Mouse (Mus musculus) lung, embryonic 14.5 days (tissue): ENCODE results near the gene Klf5. TPM values are rescaled to one million over a fixed set of nuclear protein-coding genes. Genes with fewer than 3 reads are reported as not detected.

ENCODE experiments used
- ATAC-seq: fragments of 200-750 bp; cut with Nextera tagmentation; 2 replicates; pipeline ENCODE4 v1.8.0; 2017; ENCODE audit warnings: mild to moderate bottlenecking, moderate TSS enrichment, moderate library complexity; ENCODE audit not compliant: insufficient read depth
- DNase-seq: peaks from one replicate; pipeline ENCODE4 v3.0.0-alpha.2; 2015
- H3K27ac ChIP-seq: fragments of 300-500 bp; sonication (generic); 2 replicates; pipeline ENCODE4 v1.5.1; 2014; ENCODE audit warnings: low read depth, mild to moderate bottlenecking, moderate library complexity
- H3K27me3 ChIP-seq: fragments of 300-500 bp; sonication (generic); 2 replicates; pipeline ENCODE4 v1.6.1; 2014; ENCODE audit warnings: low read length, control low read depth; ENCODE audit not compliant: insufficient read depth
- H3K36me3 ChIP-seq: fragments of 300-500 bp; sonication (generic); 2 replicates; pipeline ENCODE4 v1.6.1; 2014; ENCODE audit warnings: control low read depth; ENCODE audit not compliant: insufficient read depth
- H3K4me1 ChIP-seq: fragments of 300-500 bp; sonication (generic); 2 replicates; pipeline ENCODE4 v1.6.1; 2014; ENCODE audit warnings: antibody characterized with exemption, control low read depth; ENCODE audit not compliant: insufficient read depth
- H3K4me2 ChIP-seq: fragments of 300-500 bp; sonication (generic); 2 replicates; pipeline ENCODE4 v1.6.1; 2014; ENCODE audit warnings: mild to moderate bottlenecking
- H3K4me3 ChIP-seq: fragments of 300-500 bp; sonication (generic); 2 replicates; pipeline ENCODE4 v1.5.1; 2014; ENCODE audit warnings: low read depth, low read length
- H3K9ac ChIP-seq: fragments of 300-500 bp; sonication (generic); 2 replicates; pipeline ENCODE4 v1.6.1; 2014
- H3K9me3 ChIP-seq: fragments of 300-500 bp; sonication (generic); 2 replicates; pipeline ENCODE4 v1.6.1; 2016; ENCODE audit warnings: low read depth, low read length, control low read depth
- CTCF ChIP-seq: IDR thresholded peaks from 2 replicates; pipeline ENCODE4 v1.5.1; 2016; ENCODE audit warnings: antibody characterized with exemption, low read depth
- WGBS: fragments of 180-500 bp; shearing (Covaris S2); extraction: QIAGEN DNeasy Blood & Tissue Kit; methylation state at CpG from one replicate; pipeline ENCODE4 v1.1.7; 2014; 5-methylcytosine and 5-hydroxymethylcytosine counted together
- polyA plus RNA-seq: library from polyadenylated mRNA; unstranded; fragments of >200 nt; fragmentation: Nextera tagmentation; extraction: Ambion mirVana; gene quantifications from 2 replicates; pipeline ENCODE4 v1.2.1, GENCODE M21; 2014

Klf5 gene
- polyA plus RNA-seq, 1 experiment from 2014 or later, result 16.3 TPM

DNA sequence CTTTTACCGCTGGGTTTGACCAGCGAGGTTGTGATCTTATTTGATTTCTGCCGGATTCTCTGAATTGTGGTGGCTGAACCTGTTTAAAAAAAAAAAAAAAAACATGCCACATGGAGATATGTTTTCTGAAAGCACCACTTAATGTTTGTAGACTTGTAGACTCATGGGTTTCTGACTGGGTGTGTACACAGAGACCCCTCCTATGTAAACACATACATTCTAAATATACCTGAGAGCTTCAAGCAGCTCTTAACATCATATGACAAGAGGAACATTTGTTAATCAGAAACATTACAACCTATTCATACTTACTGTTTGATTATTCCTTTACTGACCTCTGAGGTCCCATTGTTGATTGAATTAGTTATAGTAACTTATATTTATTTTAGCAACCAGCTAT, 38.1 kb downstream of the Klf5 start:
- 64% methylated on average over 3 of the region's 3 CpGs for WGBS
- Histone ChIP-seq H3K27me3 (no peaks in the 10 kb centered on the region), H3K4me3 (no peak overlapping the region), H3K4me2 (no peak overlapping the region), H3K27ac (no peak overlapping the region), H3K36me3 (no peaks in the 10 kb centered on the region), H3K4me1 (no peaks in the 10 kb centered on the region), H3K9me3 (no peaks in the 10 kb centered on the region), H3K9ac (no peak overlapping the region)
- ATAC-seq, result peak; percentile 41; the same call in 1 of the 2 replicates
- no peak for TF ChIP-seq CTCF
- no peak for DNase-seq

DNA sequence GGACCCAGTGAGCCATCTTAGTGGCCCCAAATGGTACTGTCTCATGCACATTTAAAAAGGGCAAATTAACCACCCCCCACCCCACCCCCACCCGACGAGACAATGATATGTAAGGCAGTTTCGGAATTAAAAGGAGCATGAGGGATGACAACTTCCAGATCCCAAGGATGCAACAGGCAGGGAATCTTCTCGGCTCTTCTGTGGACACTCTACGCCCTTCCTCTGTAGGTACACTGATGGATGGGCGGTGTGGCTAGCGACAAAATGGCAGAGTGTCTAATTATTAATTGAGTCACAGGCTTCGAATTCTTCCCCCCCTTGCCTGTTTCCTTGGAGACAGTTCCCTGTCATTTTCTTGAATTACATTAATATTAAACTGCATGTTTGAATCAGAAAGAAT, 40.5 kb downstream of the Klf5 start:
- Histone ChIP-seq H3K36me3 (no peaks in the 10 kb centered on the region), H3K9me3 (no peaks in the 10 kb centered on the region), H3K27ac (no peak overlapping the region), H3K4me3 (no peak overlapping the region), H3K9ac (no peak overlapping the region), H3K4me2 (peak overlapping the region; percentile 12; the same call in 1 of the 2 replicates), H3K27me3 (no peaks in the 10 kb centered on the region), H3K4me1 (no peaks in the 10 kb centered on the region)
- no peak for ATAC-seq
- DNase-seq, result no peak
- TF ChIP-seq CTCF, result no peak
- WGBS, result 46% methylated on average over 8 of the region's 8 CpGs

DNA sequence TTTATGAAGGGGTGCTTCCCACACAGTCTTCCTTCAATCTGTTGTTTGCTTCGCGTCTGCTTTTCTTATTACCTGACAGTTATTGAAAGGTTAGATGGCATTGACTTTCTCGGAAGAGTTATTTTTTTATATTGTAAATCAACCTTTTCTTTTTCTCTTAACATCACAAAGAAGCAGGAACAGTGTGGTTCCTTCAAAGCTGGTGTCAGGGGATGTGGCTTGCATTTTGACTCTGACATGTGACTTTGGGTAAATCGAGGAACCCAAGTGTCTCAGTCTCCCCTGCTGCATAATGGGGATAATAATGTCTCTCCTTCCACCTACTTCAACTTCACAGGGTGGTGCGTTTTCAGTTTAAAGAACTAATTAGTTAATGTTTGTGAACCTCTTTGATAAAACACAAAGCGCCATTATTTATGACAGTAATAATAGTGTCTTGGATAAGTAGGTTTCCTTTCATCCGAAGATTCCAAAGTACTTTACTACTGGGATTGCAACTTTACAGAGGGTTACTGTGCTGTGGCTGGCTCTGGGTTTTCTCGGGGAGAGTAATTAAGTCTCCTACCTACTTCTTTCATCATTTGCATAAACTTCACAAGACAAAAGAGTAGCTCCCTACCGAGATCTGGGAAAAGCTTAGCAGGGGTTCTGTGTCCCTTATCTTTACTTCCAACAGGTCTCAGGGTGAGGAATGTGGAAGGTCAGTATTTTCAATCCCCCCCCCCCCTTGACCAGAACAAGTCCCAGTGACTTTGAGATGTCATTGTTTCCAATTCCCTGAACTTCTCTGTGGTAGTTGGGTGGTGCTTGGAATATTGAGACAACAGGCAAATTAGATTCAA, 41.4 kb downstream of the Klf5 start:
- TF ChIP-seq CTCF, result no peak
- peak overlapping the region; percentile 5; the same call in 1 of the 2 replicates for H3K4me2 ChIP-seq
- no peak overlapping the region for H3K4me3 ChIP-seq
- H3K9me3 ChIP-seq, result no peaks in the 10 kb centered on the region
- ATAC-seq, result no peak
- whole genome bisulfite sequencing, result 21% methylated on average over 9 of the region's 9 CpGs
- H3K9ac ChIP-seq, result no peak overlapping the region
- no peaks in the 10 kb centered on the region for H3K4me1 ChIP-seq
- H3K36me3 ChIP-seq, result no peaks in the 10 kb centered on the region
- no peak overlapping the region for H3K27ac ChIP-seq
- DNase-seq, result no peak
- H3K27me3 ChIP-seq, result no peaks in the 10 kb centered on the region

- H3K4me1 ChIP-seq, result no peaks in the 10 kb centered on the region
- no peak overlapping the region for H3K9ac ChIP-seq
- TF ChIP-seq CTCF, result no peak
- H3K4me3 ChIP-seq, result no peak overlapping the region
- no peak overlapping the region for H3K27ac ChIP-seq
- no peaks in the 10 kb centered on the region for H3K27me3 ChIP-seq
- WGBS, result 87% methylated on average over 1 of the region's 1 CpGs
- no peaks in the 10 kb centered on the region for H3K36me3 ChIP-seq
- H3K9me3 ChIP-seq, result no peaks in the 10 kb centered on the region
- H3K4me2 ChIP-seq, result no peak overlapping the region
- DNase-seq, result no peak
- no peak for ATAC-seq
Measured at GRCm38 (mm10) chr14:99340703-99341102, 42.2 kb downstream of the Klf5 start.

DNA sequence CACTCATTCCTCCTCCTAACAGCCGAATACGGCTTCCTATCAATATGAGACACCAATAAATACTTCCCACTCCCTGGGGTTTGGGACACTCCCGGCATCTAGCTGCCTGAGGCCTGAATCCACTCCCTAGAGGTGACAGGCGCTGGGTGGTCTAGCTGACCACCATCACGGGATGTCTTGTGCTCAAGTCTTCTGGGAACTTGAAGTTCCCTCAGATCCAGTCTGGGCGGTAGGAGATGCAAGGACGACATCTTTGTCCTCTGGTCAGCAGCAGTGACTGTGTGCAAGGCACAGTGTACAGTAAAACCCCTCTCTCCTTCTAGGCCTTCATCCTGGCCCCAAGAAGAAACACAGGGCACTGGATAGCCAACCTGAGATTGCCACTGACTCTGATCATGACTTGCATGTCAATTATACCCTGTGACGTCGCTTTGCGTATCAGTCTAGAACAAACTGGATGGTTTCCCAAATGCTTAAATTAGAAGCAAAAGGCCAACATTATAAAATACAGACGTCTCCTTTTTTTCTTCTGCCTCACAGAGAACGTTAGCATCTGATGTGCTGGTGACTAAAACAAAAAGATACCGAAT, 49.8 kb downstream of the Klf5 start:
- H3K9ac ChIP-seq, result no peak overlapping the region
- DNase-seq (no peak), ATAC-seq (no peak)
- no peaks in the 10 kb centered on the region for H3K27me3 ChIP-seq
- H3K4me1 ChIP-seq, result no peaks in the 10 kb centered on the region
- no peak for TF ChIP-seq CTCF
- H3K27ac ChIP-seq, result no peak overlapping the region
- 63% methylated on average over 13 of the region's 13 CpGs for WGBS
- H3K4me3 ChIP-seq, result no peak overlapping the region
- no peak overlapping the region for H3K4me2 ChIP-seq
- H3K36me3 ChIP-seq, result no peaks in the 10 kb centered on the region
- H3K9me3 ChIP-seq, result no peaks in the 10 kb centered on the region

DNA sequence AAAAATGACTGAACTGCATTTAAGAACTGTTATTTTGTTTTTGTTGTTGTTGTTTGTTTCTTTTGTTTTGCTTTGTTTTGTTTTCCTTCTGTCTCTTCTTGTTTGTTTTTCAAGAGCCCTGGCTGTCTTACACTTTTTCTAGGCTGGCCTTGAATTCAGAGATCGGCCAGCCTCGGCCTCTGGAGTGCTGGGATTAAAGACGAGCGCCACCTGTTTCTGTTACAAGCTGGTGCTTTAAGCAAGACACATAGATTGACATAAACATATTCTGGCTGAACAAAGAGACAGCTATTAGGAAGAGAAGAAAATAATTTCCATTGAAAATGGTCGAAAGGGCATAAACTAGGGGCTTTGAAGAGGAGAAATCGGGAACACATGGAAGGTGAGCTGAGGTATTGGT, 51.1 kb downstream of the Klf5 start:
- DNase-seq, result no peak
- Histone ChIP-seq H3K27me3 (no peaks in the 10 kb centered on the region), H3K4me2 (no peak overlapping the region), H3K36me3 (no peaks in the 10 kb centered on the region), H3K9ac (no peak overlapping the region), H3K4me3 (no peak overlapping the region), H3K27ac (no peak overlapping the region), H3K4me1 (no peaks in the 10 kb centered on the region), H3K9me3 (no peaks in the 10 kb centered on the region)
- 71% methylated on average over 6 of the region's 6 CpGs for WGBS
- ATAC-seq, result no peak
- no peak for TF ChIP-seq CTCF

GRCm38 (mm10) chr14:99352989-99353388, 54.5 kb downstream of the Klf5 start:
- Histone ChIP-seq H3K27ac (no peak overlapping the region), H3K4me1 (no peaks in the 10 kb centered on the region), H3K4me2 (no peak overlapping the region), H3K9me3 (no peaks in the 10 kb centered on the region), H3K27me3 (no peaks in the 10 kb centered on the region), H3K36me3 (no peaks in the 10 kb centered on the region), H3K4me3 (no peak overlapping the region), H3K9ac (no peak overlapping the region)
- 53% methylated on average over 4 of the region's 4 CpGs for WGBS
- DNase-seq (no peak), ATAC-seq (no peak)
- TF ChIP-seq CTCF, result no peak
